Mouse (Mus musculus) fibroblast of lung, adult 2 months (primary cell): ENCODE results near the gene Twsg1.
"Not testable (repeated sequence)": the region's sequence is repeated elsewhere in the genome, so short reads cannot be mapped to it uniquely, and the experiment has no call there.

Experiments
- DNase-seq: peaks from one replicate; pipeline ENCODE4 v3.0.0-alpha.2; 2011; ENCODE audit warnings: low read depth

Twsg1 gene

GRCm38 (mm10) chr17:65950622-65951404 is at the start of gene Twsg1:
Gene Twsg1, minus strand, starts transcription at chr17:65951226.
- DNase-seq = peak; percentile 69

- DNase-seq = no peak
Observed at GRCm38 (mm10) chr17:65988151-65988820, 37.3 kb upstream of the Twsg1 start.

GRCm38 (mm10) chr17:65976720-65977119 is 25.7 kb upstream of the Twsg1 start:
- DNase-seq = not testable (repeated sequence)

GRCm38 (mm10) chr17:65967751-65968150 is 16.7 kb upstream of the Twsg1 start:
- DNase-seq = no peak

GRCm38 (mm10) chr17:65962263-65962662 is 11.2 kb upstream of the Twsg1 start:
- DNase-seq = no peak

- DNase-seq = no peak
Observed at GRCm38 (mm10) chr17:65961606-65962136, 10.6 kb upstream of the Twsg1 start.

- DNase-seq = no peak
Observed at GRCm38 (mm10) chr17:65959011-65959410, 8.0 kb upstream of the Twsg1 start.

- DNase-seq = no peak
Observed at GRCm38 (mm10) chr17:65958366-65958765, 7.3 kb upstream of the Twsg1 start.

GRCm38 (mm10) chr17:65957782-65958325 is 6.8 kb upstream of the Twsg1 start:
- DNase-seq = no peak

GRCm38 (mm10) chr17:65956993-65957781 is 6.2 kb upstream of the Twsg1 start:
- DNase-seq = no peak

- DNase-seq = no peak
Observed at GRCm38 (mm10) chr17:65956140-65956539, 5.1 kb upstream of the Twsg1 start.

- DNase-seq = no peak
Observed at GRCm38 (mm10) chr17:65953959-65954358, 2.9 kb upstream of the Twsg1 start.

- no peak for DNase-seq
Observed at GRCm38 (mm10) chr17:65952083-65952482, 1.1 kb upstream of the Twsg1 start.

GRCm38 (mm10) chr17:65950183-65950582 is 843 bp downstream of the Twsg1 start:
- DNase-seq = no peak

- DNase-seq = no peak
Observed at GRCm38 (mm10) chr17:65947307-65947706, 3.7 kb downstream of the Twsg1 start.

- DNase-seq = no peak
Observed at GRCm38 (mm10) chr17:65945420-65945819, 5.6 kb downstream of the Twsg1 start.

- DNase-seq = no peak
Observed at GRCm38 (mm10) chr17:65942394-65942793, 8.6 kb downstream of the Twsg1 start.

- DNase-seq = no peak
Observed at GRCm38 (mm10) chr17:65941275-65941674, 9.8 kb downstream of the Twsg1 start.

- no peak for DNase-seq
Observed at GRCm38 (mm10) chr17:65940221-65940620, 10.8 kb downstream of the Twsg1 start.

GRCm38 (mm10) chr17:65939461-65940192 is 11.4 kb downstream of the Twsg1 start:
- DNase-seq = peak; percentile 95

- no peak for DNase-seq
Observed at GRCm38 (mm10) chr17:65937671-65938070, 13.4 kb downstream of the Twsg1 start.
